27 mouse cellular contexts compared by ENCODE assay signal in the genomic region with DNA sequence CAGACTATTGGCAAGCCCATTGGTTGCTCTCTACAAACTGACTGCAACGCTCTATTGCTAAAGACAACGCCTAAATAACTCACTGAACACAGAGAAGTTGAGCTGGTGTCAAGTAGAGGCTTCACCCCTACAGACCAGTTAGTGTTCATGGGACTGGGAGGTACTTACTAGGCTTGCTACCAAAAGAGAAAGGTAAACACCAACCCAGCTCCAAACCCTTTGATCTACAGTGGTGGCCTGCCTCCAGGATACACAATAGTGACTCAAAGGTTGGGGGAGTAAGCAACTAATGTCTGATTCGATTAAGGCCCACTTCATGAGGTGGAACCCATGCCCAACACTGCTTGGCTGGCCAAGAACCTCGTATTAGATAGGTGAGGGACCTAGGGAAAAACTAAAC.
"Had no signal": no experiment of that assay in that cellular context is flagged by ENCODE, and none has a peak within 500 bp of the region (broad histone marks: within the 10 kb centered on the region; RNA-seq: fewer than 3 reads in every experiment).

No protein-coding gene starts in this region.

- H3K9me3 ChIP-seq: embryonic facial prominence, embryonic 12.5 days; embryonic facial prominence, embryonic 13.5 days; embryonic facial prominence, embryonic 15.5 days; forebrain, embryonic 10.5 days; forebrain, embryonic 12.5 days; forebrain, embryonic 13.5 days; forebrain, embryonic 15.5 days had no signal

- H3K4me1 ChIP-seq: embryonic facial prominence, embryonic 12.5 days; embryonic facial prominence, embryonic 13.5 days; embryonic facial prominence, embryonic 15.5 days; forebrain, embryonic 10.5 days; forebrain, embryonic 12.5 days; forebrain, embryonic 13.5 days; forebrain, embryonic 15.5 days had no signal

- H3K4me2 ChIP-seq: embryonic facial prominence, embryonic 12.5 days; embryonic facial prominence, embryonic 13.5 days; embryonic facial prominence, embryonic 15.5 days; forebrain, embryonic 12.5 days; forebrain, embryonic 13.5 days; forebrain, embryonic 15.5 days had no signal

- H3K27ac ChIP-seq: embryonic facial prominence, embryonic 12.5 days; embryonic facial prominence, embryonic 13.5 days; embryonic facial prominence, embryonic 15.5 days; forebrain, embryonic 10.5 days; forebrain, embryonic 12.5 days; forebrain, embryonic 13.5 days; forebrain, embryonic 15.5 days; gastrocnemius, adult 2 months had no signal

- H3K4me3 ChIP-seq: embryonic facial prominence, embryonic 12.5 days; embryonic facial prominence, embryonic 13.5 days; embryonic facial prominence, embryonic 15.5 days; erythroblast, embryonic 14.5 days; forebrain, embryonic 10.5 days; forebrain, embryonic 12.5 days; forebrain, embryonic 13.5 days; forebrain, embryonic 15.5 days; gastrocnemius, adult 2 months had no signal

- DNase-seq: cerebellum, adult 18-20 months; cerebellum, adult 2 months; cerebellum, adult 8-10 months; cerebellum, adult 9-10 months; cerebellum, adult 9-11 months; cerebellum, postnatal 10 days; cerebellum, postnatal 14 days; cerebellum, postnatal 25 days; cerebellum, postnatal 36 days; embryo, embryonic 11 days; forebrain, postnatal 0 days; gastrocnemius, adult 2 months; gastrocnemius, postnatal 10 days; gastrocnemius, postnatal 14 days; gastrocnemius, postnatal 25 days; gastrocnemius, postnatal 36 days; heart, adult 18-20 months had no signal

- ATAC-seq: forebrain, embryonic 13.5 days; forebrain, embryonic 14.5 days; forebrain, embryonic 15.5 days; forebrain, embryonic 16.5 days; forebrain, postnatal 0 days had no signal

- H3K27me3 ChIP-seq: embryonic facial prominence, embryonic 12.5 days; embryonic facial prominence, embryonic 13.5 days; embryonic facial prominence, embryonic 15.5 days; forebrain, embryonic 12.5 days; forebrain, embryonic 13.5 days; forebrain, embryonic 15.5 days had no signal

- H3K9ac ChIP-seq: embryonic facial prominence, embryonic 12.5 days; embryonic facial prominence, embryonic 13.5 days; embryonic facial prominence, embryonic 15.5 days; forebrain, embryonic 12.5 days; forebrain, embryonic 13.5 days; forebrain, embryonic 15.5 days; forebrain, postnatal 0 days had no signal

- H3K36me3 ChIP-seq: embryonic facial prominence, embryonic 12.5 days; embryonic facial prominence, embryonic 13.5 days; embryonic facial prominence, embryonic 15.5 days; forebrain, embryonic 10.5 days; forebrain, embryonic 12.5 days; forebrain, embryonic 15.5 days had no signal
